Mouse (Mus musculus) G1E (cell line): ENCODE measurements around the gene En2. TPM values are rescaled to one million over a fixed set of nuclear protein-coding genes. Genes with fewer than 3 reads are reported as not detected.

Experiments used
- ATAC-seq: 2 replicates; pipeline ENCODE4 v1.8.0; 2016; ENCODE audit warnings: mild to moderate bottlenecking; ENCODE audit not compliant: insufficient number of reproducible peaks, poor library complexity, low FRiP score, severe bottlenecking; ENCODE audit errors: extremely low read depth
- DNase-seq: peaks from one replicate; pipeline ENCODE4 v3.0.0; 2012; ENCODE audit warnings: low spot score
- H3K27me3 ChIP-seq: 2 replicates; pipeline ENCODE4 v1.6.1; 2012; ENCODE audit warnings: mild to moderate bottlenecking, low read length, inconsistent platforms; ENCODE audit not compliant: insufficient read depth
- H3K36me3 ChIP-seq: replicated peaks from 2 replicates; pipeline ENCODE3; 2012; ENCODE audit warnings: mild to moderate bottlenecking, inconsistent platforms
- H3K4me1 ChIP-seq: 2 replicates; pipeline ENCODE4 v1.6.1; 2012; ENCODE audit warnings: low read depth, low read length, inconsistent platforms, mixed read lengths; ENCODE audit not compliant: insufficient read depth
- H3K4me3 ChIP-seq: 2 replicates; pipeline ENCODE4 v1.5.1; 2012; ENCODE audit warnings: low read depth, mild to moderate bottlenecking, inconsistent platforms, low read length, moderate library complexity, mixed read lengths
- H3K9me3 ChIP-seq: replicated peaks from 2 replicates; pipeline ENCODE4 v1.6.1; 2012; ENCODE audit warnings: inconsistent platforms
- CTCF ChIP-seq: IDR thresholded peaks from 2 replicates; pipeline ENCODE4 v1.5.1; 2012; ENCODE audit warnings: low read depth, low read length, inconsistent platforms, mixed read lengths
- GATA1 ChIP-seq: IDR thresholded peaks from 2 replicates; pipeline ENCODE4 v1.6.1; 2012; ENCODE audit warnings: borderline replicate concordance, low read length, inconsistent platforms, mixed read lengths
- GATA2 ChIP-seq: IDR thresholded peaks from 2 replicates; pipeline ENCODE4 v1.6.1; 2012; ENCODE audit warnings: low read depth, low read length, inconsistent platforms, borderline replicate concordance
- POLR2AphosphoS5 ChIP-seq: IDR thresholded peaks from 2 replicates; pipeline ENCODE4 v1.6.1; 2012; ENCODE audit warnings: low read depth, low read length, inconsistent platforms; ENCODE audit not compliant: insufficient replicate concordance
- TAL1 ChIP-seq: conservative IDR thresholded peaks from 2 replicates; pipeline ENCODE4 v1.6.1; 2012; ENCODE audit warnings: low read depth, low read length, inconsistent platforms, mixed read lengths
- polyA plus RNA-seq: library from polyadenylated mRNA; stranded (reverse); fragments of >175 nt; gene quantifications from 2 replicates; pipeline ENCODE4 v1.2.3, GENCODE M21; 2012
- total RNA-seq, 2 experiments: library from RNA; stranded (forward) in 1 of 2; stranded (reverse) in 1 of 2; fragments of 200-1000 nt in 1 of 2; fragments of >200 nt in 1 of 2; fragmentation: Nextera tagmentation in 1 of 2; gene quantifications; 2 replicates each; pipeline ENCODE4 v1.2.3; 2014 to 2017

The En2 gene
- total and polyA plus RNA-seq, 3 experiments = not detected

DNA sequence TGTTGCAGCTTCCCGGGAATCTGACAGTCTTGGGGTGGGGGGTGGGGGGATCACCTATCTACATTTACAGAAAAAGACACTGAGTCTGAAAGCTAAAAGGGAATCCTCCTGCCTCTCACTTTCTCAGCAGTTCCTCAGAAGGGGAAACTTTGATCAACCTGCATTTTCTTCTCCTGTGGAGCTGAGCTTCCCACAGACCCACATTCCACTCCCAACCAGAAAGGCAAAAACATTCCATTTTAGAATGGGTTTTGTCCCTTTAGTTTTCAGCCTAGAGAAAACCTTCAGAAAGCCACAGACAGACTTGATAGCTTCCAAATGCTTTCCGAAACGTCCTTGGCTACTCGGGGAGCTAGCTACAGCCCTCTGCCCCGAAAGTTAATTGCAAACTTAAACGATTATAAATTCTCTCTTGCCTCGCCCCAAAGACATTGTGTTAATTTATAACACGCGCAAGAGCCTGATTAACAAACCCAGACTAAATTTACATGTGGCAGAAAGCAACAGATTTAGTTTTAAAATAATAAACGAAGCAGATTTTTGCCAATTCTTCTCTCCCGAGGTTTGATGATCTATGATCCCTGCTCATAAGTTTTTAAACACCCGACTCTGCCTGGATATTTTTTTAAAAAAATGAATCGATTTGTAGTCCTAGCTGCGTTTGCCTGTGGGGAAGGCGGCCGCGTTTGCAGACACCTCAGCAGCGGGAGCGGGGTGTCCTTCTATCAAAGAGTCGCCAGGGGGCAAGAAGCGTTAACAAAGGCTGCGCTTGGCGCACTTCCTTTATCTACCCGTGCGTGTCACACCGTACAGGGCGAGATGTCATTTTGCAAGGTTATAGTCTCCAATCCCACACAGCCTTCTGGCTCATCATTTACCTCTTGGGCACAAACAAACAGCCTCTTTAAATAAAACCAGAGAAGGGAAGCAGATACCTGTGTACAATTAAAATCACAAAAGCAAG, 42.7 kb upstream of the En2 start:
- peaks cover 28% of the 10 kb centered on the region for H3K27me3 ChIP-seq
- no peak; the same call in 1 of the 2 replicates for ATAC-seq

DNA sequence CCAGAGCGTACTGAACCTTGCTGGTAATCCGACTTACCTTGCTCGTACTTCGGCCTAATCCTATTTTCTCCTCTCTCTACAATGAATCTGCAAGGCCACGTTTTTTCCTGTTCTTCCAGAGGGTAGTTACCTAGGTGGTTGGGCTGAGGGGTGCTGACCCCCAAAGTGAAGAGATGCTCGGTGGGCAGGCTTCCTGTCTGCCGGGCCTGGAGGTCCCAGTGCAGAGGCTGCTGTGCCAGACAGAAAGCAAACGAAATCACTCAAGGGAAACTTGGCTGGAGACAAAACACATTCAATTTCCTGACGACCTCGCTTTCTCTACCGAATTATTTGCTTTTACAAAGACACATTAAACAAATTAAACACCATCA, 42.1 kb upstream of the En2 start:
- H3K27me3 ChIP-seq = peaks cover 21% of the 10 kb centered on the region
- no peak for DNase-seq

More for the DNA sequence above, 42.7 kb upstream of the En2 start:
- no peaks in the 10 kb centered on the region for H3K9me3 ChIP-seq
- peak; percentile 26 for DNase-seq
- H3K36me3 ChIP-seq = no peaks in the 10 kb centered on the region
- no peak for TF ChIP-seq CTCF
- no peak for TF ChIP-seq TAL1
- no peak for TF ChIP-seq POLR2AphosphoS5
- no peak for TF ChIP-seq GATA1
- TF ChIP-seq GATA2 = no peak
- H3K4me1 ChIP-seq = no peaks in the 10 kb centered on the region
- no peak overlapping the region for H3K4me3 ChIP-seq

DNA sequence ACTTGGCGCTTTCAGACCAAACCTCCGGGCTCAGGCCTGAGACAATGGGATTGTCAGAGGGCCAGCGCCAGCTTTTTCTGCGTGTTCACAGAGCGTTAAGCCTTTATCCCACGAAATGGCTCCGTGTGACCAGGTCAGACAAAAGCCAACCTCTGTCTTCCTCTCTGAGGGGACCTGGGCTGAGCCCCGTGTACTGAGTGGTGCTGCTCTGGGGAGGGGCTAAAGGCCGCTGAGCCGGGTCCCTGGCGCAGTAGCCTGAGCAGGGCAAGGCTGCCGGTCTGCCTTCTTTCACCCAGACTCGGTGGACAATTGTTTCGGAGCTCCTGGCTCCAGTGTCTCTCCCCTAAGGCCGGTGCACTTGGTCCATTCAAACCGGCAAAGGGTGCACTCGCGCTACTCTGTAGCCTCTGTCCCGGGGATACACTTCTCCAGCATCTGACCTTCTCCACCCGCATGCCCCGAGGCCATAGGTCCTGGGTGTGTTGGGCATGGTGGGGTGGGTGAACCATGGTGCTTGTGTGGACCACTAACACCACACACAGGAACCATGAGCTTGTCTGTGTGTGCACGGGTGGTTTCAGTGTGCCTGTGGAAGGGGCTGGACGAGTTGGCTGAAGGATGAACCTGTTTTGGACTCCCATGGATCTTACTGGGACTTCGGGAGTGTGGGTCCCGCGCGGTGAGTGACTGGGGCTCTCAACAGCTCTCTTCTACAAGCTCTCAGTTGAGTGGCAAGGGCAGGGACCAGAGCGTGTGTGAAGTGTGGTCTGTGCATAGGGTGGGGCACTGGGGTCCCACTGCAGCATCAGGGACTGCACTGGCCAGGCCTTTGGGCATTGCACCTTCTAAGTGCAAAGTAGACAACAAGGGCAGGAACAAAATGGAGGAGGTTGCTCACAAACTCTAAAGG, 40.9 kb upstream of the En2 start:
- Histone ChIP-seq H3K4me3 (no peak overlapping the region), H3K4me1 (no peaks in the 10 kb centered on the region), H3K36me3 (no peaks in the 10 kb centered on the region), H3K9me3 (no peaks in the 10 kb centered on the region), H3K27me3 (peaks cover 18% of the 10 kb centered on the region)
- TF ChIP-seq GATA1 = no peak
- no peak for TF ChIP-seq POLR2AphosphoS5
- no peak for TF ChIP-seq TAL1
- TF ChIP-seq CTCF = no peak
- TF ChIP-seq GATA2 = no peak
- ATAC-seq (no peak), DNase-seq (no peak)

More for the DNA sequence above, 42.1 kb upstream of the En2 start:
- no peaks in the 10 kb centered on the region for H3K9me3 ChIP-seq
- no peaks in the 10 kb centered on the region for H3K36me3 ChIP-seq
- no peak overlapping the region for H3K4me3 ChIP-seq
- no peak for ATAC-seq
- H3K4me1 ChIP-seq = no peaks in the 10 kb centered on the region
- TF ChIP-seq CTCF (no peak), GATA1 (no peak), TAL1 (no peak), GATA2 (no peak), POLR2AphosphoS5 (no peak)

DNA sequence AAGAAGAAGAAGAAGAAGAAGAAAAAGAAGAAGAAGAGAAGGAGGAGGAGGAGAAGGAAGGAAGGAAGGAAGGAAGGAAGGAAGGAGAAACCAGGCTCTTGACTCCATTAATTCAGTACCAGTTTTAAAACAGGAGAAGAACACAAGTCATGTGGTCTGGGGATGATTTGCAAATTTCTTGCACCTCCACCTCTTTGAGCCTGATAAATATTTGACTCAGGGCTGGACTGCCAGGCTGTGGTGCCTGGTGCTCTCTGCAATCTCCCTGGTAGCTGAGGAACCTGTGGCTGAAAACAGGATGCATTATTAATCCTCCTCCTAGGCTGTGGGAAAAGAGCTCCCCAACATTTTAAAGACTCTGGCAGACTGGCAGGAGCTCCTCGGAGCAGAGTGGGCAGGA, 36.6 kb upstream of the En2 start:
- no peak for TF ChIP-seq GATA2
- TF ChIP-seq POLR2AphosphoS5 = no peak
- TF ChIP-seq CTCF = no peak
- TF ChIP-seq TAL1 = no peak
- no peak for TF ChIP-seq GATA1
- no peaks in the 10 kb centered on the region for H3K4me1 ChIP-seq
- no peak overlapping the region for H3K4me3 ChIP-seq
- ATAC-seq = no peak
- H3K9me3 ChIP-seq = no peaks in the 10 kb centered on the region
- no peaks in the 10 kb centered on the region for H3K36me3 ChIP-seq
- peaks cover 9% of the 10 kb centered on the region for H3K27me3 ChIP-seq
- DNase-seq = no peak

DNA sequence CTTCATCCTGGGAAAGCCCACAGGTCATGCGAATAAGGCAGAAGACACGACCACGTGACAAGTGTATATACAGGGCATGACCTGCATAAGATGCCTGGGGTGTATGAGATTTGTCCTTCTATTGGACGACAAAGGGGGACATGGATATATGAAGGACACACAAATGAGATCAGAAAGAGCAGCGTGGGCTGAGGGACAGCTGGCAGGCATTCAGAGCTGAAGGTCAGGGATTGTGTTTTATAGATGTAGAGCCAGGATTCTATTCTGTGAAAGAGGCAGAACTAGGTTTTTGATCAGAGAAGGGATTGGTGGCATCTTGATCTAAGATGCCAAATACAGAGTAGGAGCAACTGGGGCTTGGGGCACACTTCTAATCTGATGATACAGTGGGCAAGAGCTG, 33.3 kb upstream of the En2 start:
- TF ChIP-seq TAL1 (no peak), POLR2AphosphoS5 (no peak), GATA1 (no peak), GATA2 (no peak), CTCF (no peak)
- Histone ChIP-seq H3K36me3 (no peaks in the 10 kb centered on the region), H3K4me3 (no peak overlapping the region), H3K27me3 (peaks cover 2% of the 10 kb centered on the region; the same call in 1 of the 2 replicates), H3K9me3 (no peaks in the 10 kb centered on the region), H3K4me1 (no peaks in the 10 kb centered on the region)
- no peak for DNase-seq
- no peak for ATAC-seq

DNA sequence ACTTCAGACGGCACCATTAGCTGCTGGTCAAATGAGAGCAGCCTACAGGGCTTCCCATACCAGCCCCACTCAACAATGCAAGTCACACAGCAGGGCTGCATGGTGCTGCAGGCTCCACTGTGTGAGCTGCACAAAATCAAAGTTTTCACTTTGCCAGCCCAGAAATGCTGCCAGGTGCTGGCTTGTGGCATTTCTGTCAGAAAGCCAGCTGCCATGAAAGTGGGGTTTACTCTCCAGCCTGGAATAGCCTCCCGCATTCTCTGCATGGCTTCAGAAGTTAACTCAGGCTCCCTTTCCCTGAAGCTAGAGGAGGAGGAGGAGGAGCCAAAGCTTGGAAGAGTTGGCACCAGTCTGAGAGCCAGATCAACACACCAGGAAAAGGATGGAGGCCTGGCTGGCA, 29.1 kb upstream of the En2 start:
- H3K36me3 ChIP-seq = no peaks in the 10 kb centered on the region
- peaks cover 2% of the 10 kb centered on the region; the same call in 1 of the 2 replicates for H3K27me3 ChIP-seq
- DNase-seq (no peak), ATAC-seq (no peak)
- no peaks in the 10 kb centered on the region for H3K4me1 ChIP-seq
- TF ChIP-seq GATA1 (no peak), TAL1 (no peak)
- H3K9me3 ChIP-seq = no peaks in the 10 kb centered on the region
- H3K4me3 ChIP-seq = no peak overlapping the region
